Mouse (Mus musculus): ENCODE results near the gene Colgalt2.

Gene Colgalt2

GRCm38 (mm10) chr1:152492258-152492657 lies 92.6 kb downstream of the Colgalt2 start:
- DNase-seq (ENCODE audit: low spot score), result no peak

- peak; percentile 38 for DNase-seq (ENCODE audit: low spot score)
Measured at GRCm38 (mm10) chr1:152496831-152497230, 97.2 kb downstream of the Colgalt2 start.

GRCm38 (mm10) chr1:152497581-152497980 lies 98.0 kb downstream of the Colgalt2 start:
- peak; percentile 56 for DNase-seq (ENCODE audit: low spot score)

- DNase-seq (ENCODE audit: low spot score), result no peak
Measured at GRCm38 (mm10) chr1:152499802-152500201, 100.2 kb downstream of the Colgalt2 start.

- no peak for DNase-seq (ENCODE audit: low spot score)
Measured at GRCm38 (mm10) chr1:152506175-152506574, 106.5 kb downstream of the Colgalt2 start.

GRCm38 (mm10) chr1:152506726-152507125 lies 107.1 kb downstream of the Colgalt2 start:
- DNase-seq (ENCODE audit: low spot score), result no peak

- no peak for DNase-seq (ENCODE audit: low spot score)
Measured at GRCm38 (mm10) chr1:152508481-152509220, 109.0 kb downstream of the Colgalt2 start.

- DNase-seq (ENCODE audit: low spot score), result peak; percentile 43
Measured at GRCm38 (mm10) chr1:152511237-152511636, 111.6 kb downstream of the Colgalt2 start.

GRCm38 (mm10) chr1:152514256-152514655 lies 114.6 kb downstream of the Colgalt2 start:
- no peak for DNase-seq (ENCODE audit: low spot score)

- DNase-seq (ENCODE audit: low spot score), result no peak
Measured at GRCm38 (mm10) chr1:152517057-152517570, 117.5 kb downstream of the Colgalt2 start.

GRCm38 (mm10) chr1:152518971-152519370 lies 119.3 kb downstream of the Colgalt2 start:
- no peak for DNase-seq (ENCODE audit: low spot score)

GRCm38 (mm10) chr1:152520798-152521575 lies 121.4 kb downstream of the Colgalt2 start:
- DNase-seq (ENCODE audit: low spot score), result peak; percentile 70

- no peak for DNase-seq (ENCODE audit: low spot score)
Measured at GRCm38 (mm10) chr1:152522226-152522625, 122.6 kb downstream of the Colgalt2 start.

GRCm38 (mm10) chr1:152523292-152523691 lies 123.7 kb downstream of the Colgalt2 start:
- no peak for DNase-seq (ENCODE audit: low spot score)

GRCm38 (mm10) chr1:152524098-152524892 lies 124.7 kb downstream of the Colgalt2 start:
- DNase-seq (ENCODE audit: low spot score), result peak; percentile 62

GRCm38 (mm10) chr1:152524987-152525648 lies 125.5 kb downstream of the Colgalt2 start:
- DNase-seq (ENCODE audit: low spot score), result peak; percentile 92

GRCm38 (mm10) chr1:152526154-152526553 lies 126.5 kb downstream of the Colgalt2 start:
- DNase-seq (ENCODE audit: low spot score), result peak; percentile 28

- DNase-seq (ENCODE audit: low spot score), result no peak
Measured at GRCm38 (mm10) chr1:152528214-152528613, 128.6 kb downstream of the Colgalt2 start.

GRCm38 (mm10) chr1:152528778-152529177 lies 129.1 kb downstream of the Colgalt2 start:
- DNase-seq (ENCODE audit: low spot score), result no peak

- DNase-seq (ENCODE audit: low spot score), result no peak
Measured at GRCm38 (mm10) chr1:152531498-152531897, 131.9 kb downstream of the Colgalt2 start.

GRCm38 (mm10) chr1:152534531-152534930 lies 134.9 kb downstream of the Colgalt2 start:
- no peak for DNase-seq (ENCODE audit: low spot score)

Measured in MN1 (cell line).